Mouse (Mus musculus) heart, embryonic 13.5 days (tissue): ENCODE measurements around the gene Bean1. TPM values are rescaled to one million over a fixed set of nuclear protein-coding genes. Genes with fewer than 3 reads are reported as not detected.

ENCODE experiments used
- ATAC-seq: fragments of 200-750 bp; cut with Nextera tagmentation; 2 replicates; pipeline ENCODE4 v1.8.0; 2017; ENCODE audit warnings: moderate TSS enrichment; ENCODE audit not compliant: insufficient number of reproducible peaks, low FRiP score, low TSS enrichment; ENCODE audit errors: extremely low read depth
- H3K27ac ChIP-seq: fragments of 300-500 bp; sonication (generic); replicated peaks from 2 replicates; pipeline ENCODE4 v1.5.1; 2015; ENCODE audit warnings: moderate library complexity, mild to moderate bottlenecking, inconsistent platforms
- H3K27me3 ChIP-seq: fragments of 300-500 bp; sonication (generic); replicated peaks from 2 replicates; pipeline ENCODE4 v1.6.1; 2015; ENCODE audit warnings: mild to moderate bottlenecking, inconsistent platforms
- H3K36me3 ChIP-seq: fragments of 300-500 bp; sonication (generic); 2 replicates; pipeline ENCODE4 v1.6.1; 2015; ENCODE audit warnings: mild to moderate bottlenecking, inconsistent platforms
- H3K4me1 ChIP-seq: fragments of 300-500 bp; sonication (generic); 2 replicates; pipeline ENCODE4 v1.6.1; 2015; ENCODE audit warnings: inconsistent platforms
- H3K4me2 ChIP-seq: fragments of 300-500 bp; sonication (generic); 2 replicates; pipeline ENCODE4 v1.6.1; 2015; ENCODE audit warnings: inconsistent platforms, mild to moderate bottlenecking, moderate library complexity
- H3K4me3 ChIP-seq: fragments of 300-500 bp; sonication (generic); 2 replicates; pipeline ENCODE4 v1.5.1; 2015; ENCODE audit warnings: moderate library complexity, mild to moderate bottlenecking, inconsistent platforms
- H3K9ac ChIP-seq: fragments of 300-500 bp; sonication (generic); 2 replicates; pipeline ENCODE4 v1.6.1; 2015; ENCODE audit warnings: inconsistent platforms, mild to moderate bottlenecking, moderate library complexity
- H3K9me3 ChIP-seq: fragments of 300-500 bp; sonication (generic); 2 replicates; pipeline ENCODE4 v1.6.1; 2016; ENCODE audit warnings: inconsistent platforms
- WGBS: fragments of 180-500 bp; shearing (Covaris S2); methylation state at CpG from one replicate; pipeline ENCODE4 v1.1.7; 2015; ENCODE audit warnings: mixed read lengths; 5-methylcytosine and 5-hydroxymethylcytosine counted together
- polyA plus RNA-seq: library from polyadenylated mRNA; unstranded; fragments of >200 nt; fragmentation: Nextera tagmentation; extraction: Ambion mirVana; gene quantifications from 2 replicates; pipeline ENCODE4 v1.2.1, GENCODE M21; 2015

Bean1 gene
- polyA plus RNA-seq, 1 experiment from 2014 or later, result 0.55 TPM

GRCm38 (mm10) chr8:104140611-104141010, 29.6 kb upstream of the Bean1 start:
- Histone ChIP-seq H3K27ac (no peak overlapping the region), H3K4me3 (no peak overlapping the region), H3K4me1 (no peaks in the 10 kb centered on the region), H3K4me2 (no peak overlapping the region), H3K36me3 (0 out of 2 replicates have a peak, but pooled peaks cover 4% of the 10 kb centered on the region), H3K9ac (no peak overlapping the region), H3K27me3 (no peaks in the 10 kb centered on the region), H3K9me3 (no peaks in the 10 kb centered on the region)
- ATAC-seq, result no peak
- WGBS, result 79% methylated on average over 13 of the region's 13 CpGs

GRCm38 (mm10) chr8:104142415-104142814, 27.8 kb upstream of the Bean1 start:
- Histone ChIP-seq H3K27me3 (no peaks in the 10 kb centered on the region), H3K36me3 (0 out of 2 replicates have a peak, but pooled peaks cover 4% of the 10 kb centered on the region), H3K4me3 (no peak overlapping the region), H3K4me1 (no peaks in the 10 kb centered on the region), H3K9me3 (no peaks in the 10 kb centered on the region), H3K4me2 (no peak overlapping the region), H3K9ac (no peak overlapping the region), H3K27ac (no peak overlapping the region)
- ATAC-seq, result no peak
- WGBS, result 79% methylated on average over 25 of the region's 25 CpGs

GRCm38 (mm10) chr8:104143379-104143778, 26.9 kb upstream of the Bean1 start:
- Histone ChIP-seq H3K9me3 (no peaks in the 10 kb centered on the region), H3K36me3 (no peaks in the 10 kb centered on the region), H3K4me1 (no peaks in the 10 kb centered on the region), H3K4me2 (no peak overlapping the region), H3K9ac (no peak overlapping the region), H3K27me3 (no peaks in the 10 kb centered on the region), H3K4me3 (no peak overlapping the region), H3K27ac (no peak overlapping the region)
- WGBS, result 59% methylated on average over 4 of the region's 4 CpGs
- no peak for ATAC-seq

GRCm38 (mm10) chr8:104144434-104145216, 25.6 kb upstream of the Bean1 start:
- no peak overlapping the region for H3K4me2 ChIP-seq
- H3K27ac ChIP-seq, result no peak overlapping the region
- no peaks in the 10 kb centered on the region for H3K27me3 ChIP-seq
- no peak overlapping the region for H3K4me3 ChIP-seq
- no peaks in the 10 kb centered on the region for H3K4me1 ChIP-seq
- no peaks in the 10 kb centered on the region for H3K9me3 ChIP-seq
- no peak for ATAC-seq
- no peak overlapping the region for H3K9ac ChIP-seq
- 77% methylated on average over 13 of the region's 13 CpGs for WGBS
- no peaks in the 10 kb centered on the region for H3K36me3 ChIP-seq

GRCm38 (mm10) chr8:104145981-104146689, 24.1 kb upstream of the Bean1 start:
- Histone ChIP-seq H3K27ac (no peak overlapping the region), H3K4me3 (no peak overlapping the region), H3K27me3 (no peaks in the 10 kb centered on the region), H3K36me3 (no peaks in the 10 kb centered on the region), H3K9me3 (no peaks in the 10 kb centered on the region), H3K4me1 (no peaks in the 10 kb centered on the region), H3K9ac (no peak overlapping the region), H3K4me2 (no peak overlapping the region)
- ATAC-seq, result no peak
- WGBS, result 29% methylated on average over 15 of the region's 15 CpGs

- Histone ChIP-seq H3K27me3 (no peaks in the 10 kb centered on the region), H3K9me3 (no peaks in the 10 kb centered on the region), H3K36me3 (no peaks in the 10 kb centered on the region), H3K27ac (no peak overlapping the region), H3K4me2 (no peak overlapping the region), H3K9ac (no peak overlapping the region), H3K4me1 (no peaks in the 10 kb centered on the region), H3K4me3 (no peak overlapping the region)
- WGBS, result 83% methylated on average over 15 of the region's 15 CpGs
- ATAC-seq, result no peak
These were observed 23.3 kb upstream of the Bean1 start for GRCm38 (mm10) chr8:104146717-104147494.

- Histone ChIP-seq H3K9ac (no peak overlapping the region), H3K4me3 (no peak overlapping the region), H3K4me2 (no peak overlapping the region), H3K36me3 (no peaks in the 10 kb centered on the region), H3K4me1 (no peaks in the 10 kb centered on the region), H3K9me3 (no peaks in the 10 kb centered on the region), H3K27me3 (no peaks in the 10 kb centered on the region), H3K27ac (no peak overlapping the region)
- 86% methylated on average over 2 of the region's 2 CpGs for WGBS
- ATAC-seq, result no peak
These were observed 22.3 kb upstream of the Bean1 start for GRCm38 (mm10) chr8:104147947-104148346.

GRCm38 (mm10) chr8:104160731-104161130, 9.5 kb upstream of the Bean1 start:
- no peaks in the 10 kb centered on the region for H3K9me3 ChIP-seq
- ATAC-seq, result no peak
- H3K36me3 ChIP-seq, result no peaks in the 10 kb centered on the region
- H3K4me1 ChIP-seq, result no peaks in the 10 kb centered on the region
- no peak overlapping the region for H3K4me3 ChIP-seq
- no peak overlapping the region for H3K4me2 ChIP-seq
- 73% methylated on average over 5 of the region's 5 CpGs for WGBS
- H3K27ac ChIP-seq, result no peak overlapping the region
- H3K9ac ChIP-seq, result no peak overlapping the region
- H3K27me3 ChIP-seq, result 0 out of 2 replicates have a peak, but pooled peaks cover 4% of the 10 kb centered on the region

- no peaks in the 10 kb centered on the region for H3K9me3 ChIP-seq
- H3K27me3 ChIP-seq, result peaks cover 59% of the 10 kb centered on the region
- H3K4me1 ChIP-seq, result peaks cover 10% of the 10 kb centered on the region
- no peak overlapping the region for H3K27ac ChIP-seq
- WGBS, result 57% methylated on average over 3 of the region's 3 CpGs
- H3K4me3 ChIP-seq, result no peak overlapping the region
- no peak for ATAC-seq
- H3K36me3 ChIP-seq, result no peaks in the 10 kb centered on the region
- no peak overlapping the region for H3K9ac ChIP-seq
- H3K4me2 ChIP-seq, result no peak overlapping the region
These were observed 781 bp upstream of the Bean1 start for GRCm38 (mm10) chr8:104169461-104169860.

GRCm38 (mm10) chr8:104171050-104171620, 893 bp downstream of the Bean1 start:
- Histone ChIP-seq H3K9ac (peak overlapping the region; percentile 84), H3K27ac (no peak overlapping the region), H3K36me3 (no peaks in the 10 kb centered on the region), H3K27me3 (peaks cover 60% of the 10 kb centered on the region), H3K4me2 (peak overlapping the region; percentile 98), H3K9me3 (no peaks in the 10 kb centered on the region), H3K4me3 (peak overlapping the region; percentile 66), H3K4me1 (peaks cover 18% of the 10 kb centered on the region)
- no peak for ATAC-seq
- 6% methylated on average over 32 of the region's 32 CpGs for WGBS

GRCm38 (mm10) chr8:104172420-104172819, 2.2 kb downstream of the Bean1 start:
- peaks cover 20% of the 10 kb centered on the region for H3K4me1 ChIP-seq
- H3K4me3 ChIP-seq, result no peak overlapping the region
- H3K9ac ChIP-seq, result no peak overlapping the region
- no peaks in the 10 kb centered on the region for H3K36me3 ChIP-seq
- H3K4me2 ChIP-seq, result no peak overlapping the region
- H3K27ac ChIP-seq, result no peak overlapping the region
- WGBS, result 84% methylated on average over 6 of the region's 6 CpGs
- no peaks in the 10 kb centered on the region for H3K9me3 ChIP-seq
- peaks cover 60% of the 10 kb centered on the region for H3K27me3 ChIP-seq
- no peak for ATAC-seq
